Mouse (Mus musculus): ENCODE data around the gene Polr1d. TPM values are rescaled to one million over a fixed set of nuclear protein-coding genes. Genes with fewer than 3 reads are reported as not detected.

Gene Polr1d
- polyA plus RNA-seq, 1 experiment from 2014 or later, result 151 TPM

DNA sequence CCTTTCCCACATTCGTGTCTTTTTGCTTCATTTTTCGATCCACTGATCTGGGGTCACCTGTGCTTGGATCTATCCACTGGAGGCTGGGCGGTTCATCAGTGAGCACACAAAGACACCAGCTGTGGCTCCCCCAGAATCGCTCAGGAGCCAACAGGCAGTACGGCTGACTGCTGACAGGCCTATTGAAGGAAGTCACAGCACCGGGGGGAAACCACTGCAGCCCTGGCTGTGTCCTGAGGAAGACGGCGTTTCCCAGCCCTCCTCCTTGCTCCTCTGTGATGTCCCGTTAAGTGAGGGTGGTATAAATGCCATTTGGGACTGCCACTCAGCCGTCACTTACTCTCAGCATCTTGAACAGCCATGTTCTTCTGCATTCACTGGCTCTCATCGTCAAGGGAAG, 30.9 kb upstream of the Polr1d start:
- no peak overlapping the region for H3K4me3 ChIP-seq (replicated peaks)
- H3K27me3 ChIP-seq (replicated peaks), result no peaks in the 10 kb centered on the region
- no peak overlapping the region for H3K4me2 ChIP-seq (replicated peaks)
- ATAC-seq, result no peak
- no peaks in the 10 kb centered on the region; the same call in 1 of the 2 replicates for H3K36me3 ChIP-seq
- no peak overlapping the region for H3K9ac ChIP-seq
- H3K27ac ChIP-seq, result no peak overlapping the region
- WGBS, result 66% methylated on average over 11 of the region's 11 CpGs
- H3K9me3 ChIP-seq, result no peaks in the 10 kb centered on the region
- H3K4me1 ChIP-seq (replicated peaks), result peaks cover 14% of the 10 kb centered on the region

DNA sequence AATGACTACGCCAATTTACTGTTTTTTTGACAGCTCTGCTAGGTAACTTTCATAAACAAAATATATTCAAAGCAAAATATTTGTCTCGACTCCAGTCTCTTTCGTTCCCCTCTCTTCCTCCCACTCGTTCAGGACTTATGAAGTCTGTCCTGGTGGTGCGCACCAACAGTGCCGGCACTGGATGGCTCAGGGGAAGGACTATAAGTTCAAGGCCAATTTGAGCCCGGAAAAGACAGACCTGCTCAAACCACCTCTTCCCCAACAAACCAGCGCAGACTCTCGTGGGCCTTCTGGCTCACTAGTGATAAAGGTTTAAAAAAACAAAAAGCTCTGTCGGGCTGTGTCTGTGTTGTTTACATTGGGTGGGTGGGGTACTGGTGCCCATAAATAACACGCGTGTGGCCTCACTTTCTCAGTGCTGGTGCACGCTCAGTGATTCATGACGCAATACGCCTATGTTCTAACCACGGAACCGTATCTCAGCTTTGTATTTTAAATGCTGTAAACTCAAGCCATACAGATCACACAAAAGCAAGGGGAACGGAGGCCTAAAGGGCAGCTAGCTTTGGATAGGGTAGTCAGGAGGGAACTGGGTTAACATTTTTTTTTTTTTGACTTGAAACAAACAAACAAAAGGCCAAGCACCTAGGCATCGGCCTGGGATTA, 27.2 kb upstream of the Polr1d start:
- H3K36me3 ChIP-seq, result no peaks in the 10 kb centered on the region
- no peaks in the 10 kb centered on the region for H3K27me3 ChIP-seq (replicated peaks)
- ATAC-seq, result no peak
- no peaks in the 10 kb centered on the region for H3K9me3 ChIP-seq
- no peak overlapping the region for H3K9ac ChIP-seq
- H3K4me3 ChIP-seq (replicated peaks), result no peak overlapping the region
- WGBS, result 58% methylated on average over 19 of the region's 19 CpGs
- no peak overlapping the region for H3K4me2 ChIP-seq (replicated peaks)
- no peak overlapping the region for H3K27ac ChIP-seq
- H3K4me1 ChIP-seq (replicated peaks), result peaks cover 26% of the 10 kb centered on the region

DNA sequence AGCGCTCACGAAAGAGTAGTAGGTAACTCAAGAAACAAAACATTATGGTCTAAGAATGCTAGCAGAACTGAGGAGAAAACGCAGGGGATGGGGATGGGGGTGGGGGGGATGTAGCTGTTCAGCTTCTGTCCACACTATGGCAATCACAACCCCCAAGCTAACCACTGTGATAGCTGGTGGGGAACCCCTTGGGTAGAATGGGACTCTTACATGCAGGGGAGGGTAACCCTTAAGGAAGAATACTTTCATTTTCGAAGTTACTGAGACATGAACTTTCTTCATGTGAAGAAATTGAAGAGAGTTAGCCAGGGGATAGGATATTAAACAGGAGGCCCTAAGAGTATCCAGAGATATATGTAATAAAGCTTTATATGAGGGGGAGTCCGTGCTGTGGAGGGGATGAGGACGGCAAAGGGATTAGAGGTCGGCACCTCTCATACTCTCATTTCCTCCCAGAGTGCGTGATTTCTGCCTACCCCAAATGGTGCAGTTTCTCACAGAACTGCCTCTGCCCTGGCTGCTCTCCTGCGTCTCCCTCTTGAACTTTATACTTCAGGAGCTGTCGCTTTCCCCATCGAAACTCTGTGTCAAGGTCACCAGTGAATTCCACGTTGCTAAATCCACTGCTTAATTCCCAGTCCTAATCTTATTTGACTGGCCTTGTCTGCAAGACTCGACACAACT, 25.9 kb upstream of the Polr1d start:
- Histone ChIP-seq H3K36me3 (no peaks in the 10 kb centered on the region), H3K4me2 (replicated peaks) (peak overlapping the region; percentile 30), H3K9me3 (no peaks in the 10 kb centered on the region), H3K9ac (no peak overlapping the region), H3K4me3 (replicated peaks) (no peak overlapping the region), H3K27ac (no peak overlapping the region), H3K27me3 (replicated peaks) (no peaks in the 10 kb centered on the region), H3K4me1 (replicated peaks) (peaks cover 22% of the 10 kb centered on the region)
- no peak for ATAC-seq
- 55% methylated on average over 13 of the region's 13 CpGs for WGBS

DNA sequence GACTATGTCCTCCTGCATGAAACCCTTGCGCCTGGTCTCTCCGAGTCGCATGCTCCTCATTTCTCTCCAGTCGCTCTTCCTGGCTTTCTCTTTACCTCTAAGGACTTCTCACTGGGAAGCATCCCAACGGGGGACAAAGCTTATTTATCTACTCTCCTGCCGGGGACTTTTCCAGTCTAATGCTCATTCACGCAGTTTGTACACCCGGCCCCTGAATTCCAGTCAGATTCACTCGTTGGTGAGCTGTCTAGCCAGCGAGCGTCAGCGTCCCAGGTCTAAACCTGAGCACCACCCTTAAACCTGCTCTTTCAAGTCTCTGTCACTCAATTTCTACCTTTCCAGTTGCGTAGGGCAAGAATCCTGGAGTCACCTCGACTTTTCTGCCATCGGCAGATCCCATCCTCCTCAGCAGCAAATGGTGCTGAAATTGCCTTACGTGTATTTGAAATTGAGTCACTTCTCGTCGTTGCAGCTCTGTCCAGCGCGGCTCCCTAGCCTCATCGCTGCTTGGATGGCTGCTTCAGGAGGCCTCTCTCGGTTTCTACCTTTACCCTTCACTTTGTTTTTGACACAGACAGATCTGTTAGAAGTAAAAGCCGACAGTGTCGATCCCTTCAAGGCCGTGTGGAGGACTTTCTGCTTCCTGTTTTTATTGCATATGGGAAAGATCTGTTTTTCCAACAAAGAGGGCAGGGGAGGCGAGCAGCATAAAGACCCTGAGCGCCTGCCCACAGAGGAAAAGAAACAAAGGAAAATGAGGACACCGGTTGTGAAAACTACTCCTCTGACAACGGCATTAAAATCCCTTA, 25.1 kb upstream of the Polr1d start:
- Histone ChIP-seq H3K4me3 (replicated peaks) (no peak overlapping the region), H3K36me3 (no peaks in the 10 kb centered on the region), H3K4me2 (replicated peaks) (peak overlapping the region; percentile 30), H3K9me3 (no peaks in the 10 kb centered on the region), H3K27me3 (replicated peaks) (no peaks in the 10 kb centered on the region), H3K9ac (no peak overlapping the region), H3K27ac (no peak overlapping the region), H3K4me1 (replicated peaks) (peaks cover 25% of the 10 kb centered on the region)
- 62% methylated on average over 29 of the region's 29 CpGs for WGBS
- no peak for ATAC-seq

DNA sequence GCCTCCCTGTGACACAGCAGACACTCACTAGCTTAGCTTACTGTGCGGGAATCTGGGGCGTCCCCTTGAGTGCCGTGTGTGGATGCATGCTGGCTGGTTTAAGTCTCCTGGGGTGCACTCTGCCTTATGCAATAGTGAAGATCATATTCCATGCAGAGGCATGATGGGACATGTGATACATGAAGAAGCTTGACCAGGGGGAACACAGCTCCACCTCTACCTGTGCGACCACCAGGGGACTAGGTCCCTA, 24.6 kb upstream of the Polr1d start:
- Histone ChIP-seq H3K4me1 (replicated peaks) (peaks cover 30% of the 10 kb centered on the region), H3K4me2 (replicated peaks) (no peak overlapping the region), H3K9ac (no peak overlapping the region), H3K27me3 (replicated peaks) (no peaks in the 10 kb centered on the region), H3K9me3 (no peaks in the 10 kb centered on the region), H3K27ac (no peak overlapping the region), H3K4me3 (replicated peaks) (no peak overlapping the region), H3K36me3 (no peaks in the 10 kb centered on the region)
- ATAC-seq, result no peak
- WGBS, result 67% methylated on average over 4 of the region's 4 CpGs

DNA sequence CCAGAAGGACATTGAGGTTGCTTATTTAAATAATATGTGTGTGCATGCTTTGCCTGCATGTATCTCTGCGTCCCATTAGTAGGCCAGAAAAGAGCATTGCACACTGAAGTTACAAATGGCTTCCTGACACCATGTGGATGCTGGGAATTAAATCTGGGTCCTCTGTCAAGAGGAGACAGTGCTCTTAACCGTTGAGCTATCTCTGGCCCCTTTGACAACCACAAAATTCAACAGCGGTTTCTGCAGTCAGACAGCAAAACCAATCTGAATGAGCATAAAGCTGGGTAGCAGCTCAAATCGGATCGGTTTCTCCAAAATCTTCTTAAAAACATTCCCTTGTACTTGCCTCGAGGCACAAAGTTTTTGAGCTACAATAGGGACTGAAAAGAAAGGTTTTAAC, 23.8 kb upstream of the Polr1d start:
- H3K9ac ChIP-seq, result no peak overlapping the region
- H3K9me3 ChIP-seq, result no peaks in the 10 kb centered on the region
- WGBS, result 83% methylated on average over 6 of the region's 6 CpGs
- no peak for ATAC-seq
- peaks cover 30% of the 10 kb centered on the region for H3K4me1 ChIP-seq (replicated peaks)
- no peak overlapping the region for H3K27ac ChIP-seq
- no peaks in the 10 kb centered on the region for H3K36me3 ChIP-seq
- no peaks in the 10 kb centered on the region for H3K27me3 ChIP-seq (replicated peaks)
- no peak overlapping the region for H3K4me3 ChIP-seq (replicated peaks)
- no peak overlapping the region for H3K4me2 ChIP-seq (replicated peaks)

DNA sequence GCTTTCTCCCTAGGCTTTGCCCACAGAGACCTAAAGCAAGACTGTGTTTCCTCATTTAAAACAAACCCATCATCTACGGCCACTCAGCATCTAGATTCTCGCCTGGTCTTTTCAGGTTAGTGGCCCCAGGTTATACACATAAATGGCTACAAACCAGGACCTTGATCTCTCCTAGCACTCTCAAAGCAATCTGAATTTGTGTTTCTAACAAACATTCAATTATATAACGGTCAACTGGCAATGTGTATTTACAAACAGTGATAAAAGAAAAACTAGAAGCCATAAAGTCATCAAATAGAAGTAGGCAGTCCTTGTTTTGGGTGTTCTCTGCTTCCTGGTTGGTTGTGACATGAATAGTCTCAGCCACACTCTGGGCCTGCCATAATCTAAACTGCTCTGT, 23.4 kb upstream of the Polr1d start:
- H3K27me3 ChIP-seq (replicated peaks), result no peaks in the 10 kb centered on the region
- no peak overlapping the region for H3K4me3 ChIP-seq (replicated peaks)
- H3K27ac ChIP-seq, result no peak overlapping the region
- H3K4me2 ChIP-seq (replicated peaks), result no peak overlapping the region
- H3K36me3 ChIP-seq, result no peaks in the 10 kb centered on the region
- ATAC-seq, result no peak
- no peaks in the 10 kb centered on the region for H3K9me3 ChIP-seq
- WGBS, result 69% methylated on average over 3 of the region's 3 CpGs
- H3K9ac ChIP-seq, result no peak overlapping the region
- peaks cover 32% of the 10 kb centered on the region for H3K4me1 ChIP-seq (replicated peaks)

DNA sequence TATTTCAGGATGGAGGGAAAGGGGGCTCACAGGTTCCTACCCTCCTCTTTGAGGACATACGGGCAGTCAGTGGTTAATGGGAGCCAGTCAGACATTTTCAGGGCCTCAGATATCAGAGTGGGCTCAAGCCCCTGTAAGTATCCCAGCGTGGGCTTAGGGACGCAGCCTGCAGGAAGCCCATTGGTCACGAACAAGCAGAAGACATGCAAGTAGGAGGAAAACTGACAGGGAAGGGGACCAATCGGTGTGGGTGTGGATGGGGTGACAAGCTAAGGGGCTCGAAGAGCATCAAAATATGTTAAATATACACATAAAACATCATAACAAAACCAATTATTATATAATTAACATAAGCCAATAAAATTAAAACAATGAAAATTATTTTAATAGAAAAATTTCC, 22.5 kb upstream of the Polr1d start:
- peaks cover 30% of the 10 kb centered on the region for H3K4me1 ChIP-seq (replicated peaks)
- H3K27ac ChIP-seq, result no peak overlapping the region
- H3K36me3 ChIP-seq, result no peaks in the 10 kb centered on the region
- no peak overlapping the region for H3K9ac ChIP-seq
- H3K9me3 ChIP-seq, result no peaks in the 10 kb centered on the region
- H3K4me2 ChIP-seq (replicated peaks), result no peak overlapping the region
- no peak for ATAC-seq
- WGBS, result 76% methylated on average over 6 of the region's 6 CpGs
- H3K4me3 ChIP-seq (replicated peaks), result no peak overlapping the region
- H3K27me3 ChIP-seq (replicated peaks), result no peaks in the 10 kb centered on the region

DNA sequence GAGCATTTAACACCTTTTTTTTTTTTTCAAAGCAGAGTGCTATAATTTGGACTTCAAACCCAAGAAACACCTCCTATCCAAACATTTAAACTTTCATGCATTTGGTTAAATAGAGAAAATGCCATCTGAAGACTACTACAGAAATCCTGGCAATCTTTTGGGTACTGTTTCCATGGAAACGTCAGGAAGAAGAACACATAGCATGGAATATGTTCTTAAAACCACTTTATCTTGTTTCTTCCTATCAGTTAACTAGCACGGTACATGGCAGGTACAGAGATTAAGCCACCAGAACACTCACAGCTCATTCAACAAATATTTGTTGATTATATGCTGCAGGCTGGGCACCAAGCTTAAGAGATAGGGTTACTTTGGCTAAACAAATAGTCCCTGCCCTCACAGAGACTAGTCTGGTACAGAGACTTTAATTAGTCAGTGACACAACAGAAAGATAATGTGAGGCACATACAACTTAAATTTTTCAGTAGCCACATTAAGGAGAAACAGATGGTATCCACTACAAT, 22.0 kb upstream of the Polr1d start:
- Histone ChIP-seq H3K36me3 (no peaks in the 10 kb centered on the region), H3K9me3 (no peaks in the 10 kb centered on the region), H3K4me3 (replicated peaks) (no peak overlapping the region), H3K4me1 (replicated peaks) (peaks cover 30% of the 10 kb centered on the region), H3K9ac (no peak overlapping the region), H3K27me3 (replicated peaks) (no peaks in the 10 kb centered on the region), H3K27ac (no peak overlapping the region), H3K4me2 (replicated peaks) (no peak overlapping the region)
- 45% methylated on average over 2 of the region's 2 CpGs for WGBS
- no peak for ATAC-seq

DNA sequence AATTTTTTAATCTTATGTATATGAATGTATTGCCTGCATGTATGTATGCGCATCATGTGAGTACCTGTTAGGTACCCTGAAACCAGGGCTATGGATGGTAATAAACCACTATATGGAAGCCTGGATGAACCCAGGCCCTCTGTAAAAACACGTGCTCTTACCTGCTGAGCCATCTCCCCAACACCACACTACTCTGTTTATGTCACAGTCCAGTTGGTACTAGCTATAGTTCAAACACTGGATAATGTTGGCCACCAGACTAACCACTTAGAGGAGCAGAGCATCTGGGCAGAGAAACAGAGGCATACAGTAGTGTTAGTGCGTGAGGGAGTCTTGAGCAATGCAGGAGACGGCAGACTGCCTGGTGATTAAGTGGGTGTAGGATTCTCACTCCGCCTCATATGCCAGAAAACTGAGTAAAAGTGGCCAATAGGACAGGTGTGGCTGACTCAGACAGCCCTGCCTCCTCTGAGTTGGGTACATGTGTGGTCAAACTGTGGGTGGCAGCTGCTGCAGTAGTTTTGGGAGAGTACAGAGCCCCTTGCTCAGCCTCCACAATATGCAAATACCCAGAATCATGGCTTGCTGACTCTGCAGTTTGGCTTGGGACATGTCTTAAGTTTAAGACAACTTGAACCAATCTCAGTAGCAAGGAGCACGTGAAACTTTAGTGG, 21.1 kb upstream of the Polr1d start:
- Histone ChIP-seq H3K27ac (no peak overlapping the region), H3K36me3 (no peaks in the 10 kb centered on the region), H3K9ac (no peak overlapping the region), H3K4me2 (replicated peaks) (no peak overlapping the region), H3K9me3 (no peaks in the 10 kb centered on the region), H3K4me1 (replicated peaks) (peaks cover 28% of the 10 kb centered on the region), H3K27me3 (replicated peaks) (no peaks in the 10 kb centered on the region), H3K4me3 (replicated peaks) (no peak overlapping the region)
- no peak for ATAC-seq
- WGBS, result 75% methylated on average over 6 of the region's 6 CpGs

DNA sequence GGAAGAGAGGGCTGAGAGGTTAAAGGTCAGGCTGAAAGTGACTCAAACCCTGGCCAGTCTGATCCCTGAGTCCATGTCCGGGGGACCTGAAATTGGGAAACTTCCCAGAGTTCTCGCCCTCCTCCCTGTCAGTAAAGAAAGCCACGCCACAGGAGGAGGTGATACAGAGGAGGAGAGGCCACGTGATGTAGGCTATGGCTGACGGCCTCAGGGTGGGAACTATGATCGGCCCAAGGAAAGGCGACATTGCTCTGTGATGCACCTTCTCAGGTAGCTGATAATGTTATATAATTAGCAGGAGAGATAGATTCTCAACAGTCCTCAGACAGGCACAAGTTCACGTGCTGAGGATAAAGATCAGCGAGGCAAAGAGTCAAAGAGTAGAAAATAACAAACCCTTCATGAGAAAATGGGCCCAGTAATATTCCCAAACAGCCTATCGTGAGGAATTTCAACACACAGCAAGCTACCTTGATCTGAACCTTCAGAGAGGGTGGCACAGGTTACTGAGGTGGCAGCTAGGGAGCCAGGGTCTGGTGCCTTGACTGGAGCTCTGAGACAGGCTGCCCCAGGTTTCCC, 20.0 kb upstream of the Polr1d start:
- no peaks in the 10 kb centered on the region for H3K9me3 ChIP-seq
- no peaks in the 10 kb centered on the region for H3K36me3 ChIP-seq
- H3K27ac ChIP-seq, result no peak overlapping the region
- peaks cover 26% of the 10 kb centered on the region for H3K4me1 ChIP-seq (replicated peaks)
- no peaks in the 10 kb centered on the region for H3K27me3 ChIP-seq (replicated peaks)
- no peak overlapping the region for H3K4me3 ChIP-seq (replicated peaks)
- WGBS, result 76% methylated on average over 10 of the region's 10 CpGs
- no peak overlapping the region for H3K9ac ChIP-seq
- ATAC-seq, result no peak; the same call in 1 of the 2 replicates
- H3K4me2 ChIP-seq (replicated peaks), result no peak overlapping the region

Measured in intestine, embryonic 15.5 days (tissue).